Mouse (Mus musculus): ENCODE data around the gene Tal1. TPM values are rescaled to one million over a fixed set of nuclear protein-coding genes. Genes with fewer than 3 reads are reported as not detected.
A peak's percentile ranks its signal among the peaks of the same experiment; 100 is the strongest.

The Tal1 gene
- total RNA-seq, 2 experiments from 2014 or later: 63.8 to 115 TPM

DNA sequence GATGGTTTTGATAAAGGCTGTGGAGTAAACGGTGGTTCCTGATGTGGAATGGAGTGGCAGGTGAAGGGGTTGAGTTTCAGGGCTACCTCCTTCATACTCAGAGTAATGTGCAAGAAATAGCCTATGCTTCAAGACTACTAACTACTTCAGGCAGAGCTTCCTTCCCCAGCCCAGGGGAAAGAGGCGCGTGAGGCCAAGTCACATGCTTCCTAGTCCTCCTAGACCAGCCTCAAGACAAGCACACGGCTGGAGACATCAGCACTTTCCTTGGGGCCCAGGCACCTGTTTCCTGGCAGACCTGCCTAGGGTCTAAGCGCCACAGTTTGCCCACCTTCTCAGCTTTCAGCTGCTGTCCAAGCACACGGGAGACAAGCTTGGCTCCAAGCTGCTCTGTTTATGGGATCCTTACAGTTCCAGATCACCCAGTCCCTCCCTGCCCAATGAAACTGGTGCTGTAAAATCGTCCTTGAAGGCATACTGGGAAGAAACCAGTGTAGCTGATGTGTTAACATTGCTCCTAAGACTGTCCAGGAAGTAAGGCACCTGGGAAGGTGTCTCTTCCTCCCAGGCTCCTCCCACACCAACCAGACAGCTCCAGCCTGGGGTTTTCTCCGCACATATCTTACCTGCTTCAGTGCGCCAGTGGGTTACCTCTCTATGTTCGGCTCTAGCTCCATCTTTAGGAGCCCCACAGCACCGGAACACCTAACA, 40.4 kb downstream of the Tal1 start:
- peak; percentile 30 for ATAC-seq (replicated peaks; ENCODE audit: low FRiP score, low TSS enrichment, poor library complexity, severe bottlenecking)

DNA sequence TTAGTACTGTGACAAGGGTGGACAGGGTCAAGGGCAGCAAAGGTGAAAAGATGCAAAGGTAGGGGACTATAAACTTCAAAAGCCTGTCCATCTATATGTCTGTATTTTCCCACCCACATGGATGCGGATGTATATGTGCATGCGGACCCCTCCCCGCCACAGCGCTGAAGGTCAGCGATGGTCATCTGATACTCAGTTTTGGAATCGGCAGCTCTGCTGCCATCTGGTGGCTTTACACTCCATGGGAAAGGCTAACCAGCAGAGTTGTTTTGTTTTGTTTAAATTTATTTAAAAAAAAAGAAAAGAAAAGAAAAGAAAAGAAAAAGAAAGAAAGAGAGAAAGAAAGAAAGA, 40.9 kb downstream of the Tal1 start:
- ATAC-seq (replicated peaks; ENCODE audit: low FRiP score, low TSS enrichment, poor library complexity, severe bottlenecking): no peak

DNA sequence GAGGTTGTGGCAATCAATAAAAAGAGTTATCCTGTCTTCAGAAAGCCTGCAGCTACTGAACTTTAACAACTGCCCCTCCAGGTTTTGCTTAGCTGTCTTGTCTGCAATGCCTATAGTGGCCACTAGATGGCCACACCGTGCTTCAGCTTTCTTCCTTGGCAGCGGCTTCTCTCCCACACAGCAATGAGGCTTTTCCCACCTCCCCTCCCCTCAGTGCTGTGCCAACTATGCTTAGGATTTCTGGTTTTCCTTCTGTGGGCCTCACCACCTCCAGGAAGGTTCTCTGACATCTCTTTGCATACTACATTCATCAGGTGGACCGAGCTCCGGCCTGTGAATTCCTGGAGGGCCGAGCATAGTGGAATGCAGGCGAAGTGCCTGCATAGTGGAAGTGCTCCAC, 45.5 kb downstream of the Tal1 start:
- ATAC-seq (replicated peaks; ENCODE audit: low FRiP score, low TSS enrichment, poor library complexity, severe bottlenecking): peak; percentile 65

DNA sequence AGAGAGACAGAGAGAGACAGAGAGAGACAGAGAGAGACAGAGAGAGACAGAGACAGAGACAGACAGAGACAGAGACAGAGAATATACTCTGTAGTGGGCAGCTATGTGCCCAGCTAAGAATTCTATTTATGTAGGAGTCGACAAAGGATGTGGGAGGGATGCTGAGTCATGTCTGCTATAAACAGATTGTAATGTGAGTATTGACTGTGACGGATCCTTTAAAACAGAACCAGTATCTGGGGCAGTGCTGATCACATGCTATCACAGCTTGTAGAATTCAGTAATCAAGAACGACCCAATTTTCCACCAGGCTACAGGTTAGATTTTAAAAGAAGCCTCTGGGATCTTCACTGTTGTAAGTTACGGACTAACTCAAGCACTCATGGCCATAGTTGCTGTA, 47.3 kb downstream of the Tal1 start:
- ATAC-seq (replicated peaks; ENCODE audit: low FRiP score, low TSS enrichment, poor library complexity, severe bottlenecking): peak; percentile 73

DNA sequence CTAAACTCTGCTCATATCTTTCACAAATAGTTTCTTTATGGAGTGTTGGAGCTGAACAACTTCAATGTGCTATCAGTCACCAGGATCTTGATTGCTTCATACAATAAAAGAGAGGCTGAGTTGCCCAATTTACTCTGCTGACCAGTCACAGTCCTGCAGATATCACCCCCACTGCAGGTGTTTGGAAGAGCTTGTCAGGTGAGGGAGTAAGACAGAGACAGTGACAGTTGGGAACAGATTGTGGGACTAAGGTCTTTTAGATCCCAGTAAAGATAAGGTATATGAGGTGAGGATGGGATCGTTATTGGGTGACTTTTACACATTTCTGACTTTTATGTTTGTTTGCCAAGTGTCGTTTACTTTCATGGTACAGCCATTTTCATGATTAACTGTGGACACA, 54.9 kb downstream of the Tal1 start:
- no peak for ATAC-seq (replicated peaks; ENCODE audit: low FRiP score, low TSS enrichment, poor library complexity, severe bottlenecking)

DNA sequence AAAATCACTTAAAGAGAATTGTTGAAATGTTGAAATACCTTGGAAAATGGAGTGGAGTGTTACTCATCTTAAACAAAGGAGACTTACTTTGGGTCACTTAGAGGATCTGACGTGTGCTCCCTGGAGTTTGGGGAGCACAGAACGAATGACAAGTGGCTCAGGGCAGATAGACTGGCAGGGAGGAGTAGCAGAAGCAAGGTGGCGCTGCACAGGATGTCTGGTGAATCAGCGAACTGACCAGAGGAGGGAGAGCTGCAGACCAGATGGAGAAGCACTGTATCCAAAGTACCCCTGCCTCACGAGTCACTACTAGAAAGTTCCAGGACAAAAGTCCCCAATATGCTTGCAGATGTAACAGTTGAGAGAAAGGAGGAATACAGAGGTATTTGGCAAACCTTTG, 57.0 kb downstream of the Tal1 start:
- 0 out of 2 replicates have a peak, but pooled peaks have one; percentile 46 for ATAC-seq (replicated peaks; ENCODE audit: low FRiP score, low TSS enrichment, poor library complexity, severe bottlenecking)

DNA sequence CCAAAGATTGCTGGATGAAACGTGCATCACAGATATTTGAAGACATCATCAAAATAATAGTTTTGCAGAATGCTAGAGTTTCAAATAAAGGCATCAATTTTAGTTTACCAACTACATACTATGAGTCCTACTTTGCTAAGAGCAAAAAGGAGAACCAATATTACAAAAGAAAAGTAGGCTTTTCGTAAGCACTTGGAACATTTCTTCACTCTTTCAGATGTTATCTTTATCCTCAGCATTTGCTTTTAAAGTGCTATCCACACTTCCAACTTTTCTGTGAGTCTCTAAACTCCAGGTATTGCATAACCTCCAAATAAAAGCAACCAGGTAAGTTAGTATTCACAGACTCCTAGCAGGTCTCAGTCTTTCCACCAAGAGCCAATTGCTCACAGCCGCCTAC, 63.4 kb downstream of the Tal1 start:
- ATAC-seq (replicated peaks; ENCODE audit: low FRiP score, low TSS enrichment, poor library complexity, severe bottlenecking): no peak

DNA sequence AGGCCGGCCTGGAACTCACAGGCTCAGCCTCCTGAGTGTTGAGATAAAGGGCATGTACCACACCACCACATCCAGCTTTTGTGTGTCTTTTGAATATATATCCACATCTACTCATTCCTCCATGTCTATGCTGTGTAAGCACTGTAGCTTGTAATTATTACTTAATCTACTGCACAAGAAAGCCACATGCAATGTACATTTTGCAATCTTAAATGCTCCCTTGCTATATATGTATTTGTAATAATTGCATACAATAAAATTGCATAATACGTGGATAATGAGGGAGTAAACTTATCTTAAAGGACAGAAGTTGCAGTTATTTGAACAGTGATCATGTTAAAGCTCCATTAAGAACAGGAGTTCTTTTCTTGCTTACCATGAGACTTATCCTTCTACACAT, 64.9 kb downstream of the Tal1 start:
- no peak for ATAC-seq (replicated peaks; ENCODE audit: low FRiP score, low TSS enrichment, poor library complexity, severe bottlenecking)

Other genes starting within 250 kb of the Tal1 start
- not detected in 2 replicates for gene Gm12830, start 234.7 kb upstream of the Tal1 start, total RNA-seq (2014; fragmentation: Nextera tagmentation)
- not detected in 2 replicates for gene Gm12830, start 234.7 kb upstream of the Tal1 start, total RNA-seq (2017)
- gene Foxd2, start 147.6 kb upstream of the Tal1 start, total RNA-seq (2014; fragmentation: Nextera tagmentation): 0.09 and 0.27 TPM in 2 replicates
- gene Foxd2, start 147.6 kb upstream of the Tal1 start, total RNA-seq (2017): 1.2 TPM in 1 of 2 replicates, not detected in the other
- gene Foxe3, start 130.4 kb upstream of the Tal1 start, total RNA-seq (2014; fragmentation: Nextera tagmentation): not detected in 2 replicates
- not detected in 2 replicates for gene Foxe3, start 130.4 kb upstream of the Tal1 start, total RNA-seq (2017)
- 48.4 and 50.3 TPM in 2 replicates for gene Cmpk1, start 69.2 kb upstream of the Tal1 start, total RNA-seq (2014; fragmentation: Nextera tagmentation)
- 136 and 147 TPM in 2 replicates for gene Cmpk1, start 69.2 kb upstream of the Tal1 start, total RNA-seq (2017)
- gene Stil, start 56.3 kb upstream of the Tal1 start, total RNA-seq (2014; fragmentation: Nextera tagmentation): 22.9 and 27.8 TPM in 2 replicates
- 11.0 and 15.6 TPM in 2 replicates for gene Stil, start 56.3 kb upstream of the Tal1 start, total RNA-seq (2017)
- gene Pdzk1ip1, start 32.3 kb downstream of the Tal1 start, total RNA-seq (2014; fragmentation: Nextera tagmentation): 22.0 and 28.7 TPM in 2 replicates
- gene Pdzk1ip1, start 32.3 kb downstream of the Tal1 start, total RNA-seq (2017): 5.9 and 34.2 TPM in 2 replicates
- not detected in 2 replicates for gene Cyp4x1, start 77.9 kb downstream of the Tal1 start, total RNA-seq (2014; fragmentation: Nextera tagmentation)
- gene Cyp4x1, start 77.9 kb downstream of the Tal1 start, total RNA-seq (2017): 0.27 TPM in 1 of 2 replicates, not detected in the other
- gene Cyp4a29, start 185.7 kb downstream of the Tal1 start, total RNA-seq (2014; fragmentation: Nextera tagmentation): not detected in 2 replicates
- gene Cyp4a29, start 185.7 kb downstream of the Tal1 start, total RNA-seq (2017): not detected in 2 replicates
- not detected in 2 replicates for gene Cyp4a12a, start 242.6 kb downstream of the Tal1 start, total RNA-seq (2014; fragmentation: Nextera tagmentation)
- not detected in 2 replicates for gene Cyp4a12a, start 242.6 kb downstream of the Tal1 start, total RNA-seq (2017)